Mouse (Mus musculus) left cerebral cortex, postnatal 36 days (tissue): ENCODE results near the gene Tfcp2. TPM values are rescaled to one million over a fixed set of nuclear protein-coding genes. Genes with fewer than 3 reads are reported as not detected.
A peak's percentile ranks its signal among the peaks of the same experiment; 100 is the strongest.

ENCODE experiments used
- DNase-seq, 2 experiments: peaks; one replicate each; pipeline ENCODE4 v3.0.0; 2021 to 2022; ENCODE audit warnings: low spot score in 2 of 2, mixed read lengths in 1 of 2
- intact Hi-C: fragments of 180-260 bp; cut with DNase I; formaldehyde crosslinking; loops from one replicate; pipeline ENCODE4 v1.15.1; 2025
- total RNA-seq, 2 experiments: library from RNA; stranded (reverse); gene quantifications; 2 replicates each; pipeline ENCODE4 v1.2.3; 2021

Tfcp2 gene
- total RNA-seq = 10 to 100 TPM; 26.2 to 33.1 TPM

DNA sequence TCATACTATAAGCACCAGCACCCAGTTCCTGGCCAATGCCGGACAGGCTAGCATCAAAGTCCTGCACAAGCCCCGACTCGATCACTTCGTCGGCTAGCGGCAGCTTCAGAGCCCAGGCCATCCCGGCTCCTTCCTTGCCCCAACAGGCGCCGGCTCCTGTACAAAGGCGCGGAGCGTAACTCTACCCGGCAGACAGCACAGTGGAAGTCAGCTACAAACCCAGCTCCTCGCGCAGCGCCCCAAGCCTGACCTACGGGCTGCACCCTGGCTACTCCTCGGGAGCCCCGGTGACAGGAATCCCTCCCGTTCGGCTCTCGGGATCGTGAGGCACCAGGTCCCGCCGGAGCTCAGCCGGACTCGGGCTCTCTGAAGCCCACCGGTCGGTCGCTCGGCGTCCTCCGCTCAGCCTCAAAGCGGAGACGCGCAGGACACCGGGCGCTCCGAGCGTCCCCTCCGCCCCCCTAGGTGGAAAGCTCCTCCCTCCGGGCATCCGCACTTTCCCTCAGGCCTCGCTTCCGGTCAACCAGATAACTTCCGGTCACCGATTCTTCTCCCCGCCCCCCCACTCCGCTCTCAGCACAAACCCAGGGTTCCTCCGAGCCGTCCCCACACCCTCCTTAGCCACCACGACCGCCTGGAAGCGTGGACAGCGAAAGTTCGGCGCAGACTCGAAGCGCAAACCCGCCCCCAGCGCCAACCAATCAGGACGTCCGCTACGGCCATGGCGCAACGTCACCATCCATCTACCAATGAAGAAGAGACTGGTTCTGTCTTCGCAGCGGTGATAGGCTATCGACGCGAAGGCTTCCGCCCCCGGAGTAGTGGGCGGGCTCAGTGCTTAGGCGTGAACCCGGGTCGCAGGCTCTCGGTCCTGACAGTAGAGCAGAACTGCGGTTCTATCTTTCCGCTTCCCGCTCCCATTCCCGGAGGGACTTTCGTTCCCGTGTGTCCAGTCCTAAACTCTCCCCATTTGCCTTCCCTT is at the start of gene Tfcp2:
Gene Tfcp2, minus strand, starts transcription at position 683 of the 982 bp plus-strand sequence.
- intact Hi-C loops = loop anchor here (5.0 kb wide), 1 partner anchor 61 kb away; no protein-coding TSS in a partner anchor
- DNase-seq = peak; percentile 99

DNA sequence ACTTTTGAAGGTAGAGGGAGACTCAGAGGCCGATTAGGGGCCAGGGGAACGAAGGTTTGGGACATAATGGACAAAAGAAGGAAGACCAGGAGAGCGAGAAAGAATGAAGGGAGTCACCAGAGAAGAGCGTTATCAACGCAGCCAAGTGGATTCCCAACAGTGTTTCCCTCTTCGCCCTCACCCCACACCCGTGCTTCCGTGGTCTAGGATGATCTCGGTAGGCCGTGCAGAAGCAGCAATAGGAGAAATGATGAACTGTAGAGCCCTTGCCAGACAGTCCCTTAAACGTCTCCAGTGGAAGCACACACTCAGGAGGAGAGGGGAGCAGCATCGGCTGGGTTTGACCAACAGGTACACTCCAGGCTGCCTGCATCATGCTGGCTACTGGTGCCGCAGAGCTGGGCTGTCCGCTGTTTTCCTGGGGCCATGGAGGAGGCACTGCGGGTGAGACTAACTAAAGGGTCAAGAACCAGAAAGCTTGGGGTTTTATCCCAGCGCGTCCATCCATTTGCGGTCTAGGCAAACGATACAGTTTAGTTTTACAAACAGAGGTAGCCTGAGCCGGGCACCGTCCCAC is 49.0 kb upstream of the Tfcp2 start:
- intact Hi-C loops = no loop called here
- DNase-seq = no peak

DNA sequence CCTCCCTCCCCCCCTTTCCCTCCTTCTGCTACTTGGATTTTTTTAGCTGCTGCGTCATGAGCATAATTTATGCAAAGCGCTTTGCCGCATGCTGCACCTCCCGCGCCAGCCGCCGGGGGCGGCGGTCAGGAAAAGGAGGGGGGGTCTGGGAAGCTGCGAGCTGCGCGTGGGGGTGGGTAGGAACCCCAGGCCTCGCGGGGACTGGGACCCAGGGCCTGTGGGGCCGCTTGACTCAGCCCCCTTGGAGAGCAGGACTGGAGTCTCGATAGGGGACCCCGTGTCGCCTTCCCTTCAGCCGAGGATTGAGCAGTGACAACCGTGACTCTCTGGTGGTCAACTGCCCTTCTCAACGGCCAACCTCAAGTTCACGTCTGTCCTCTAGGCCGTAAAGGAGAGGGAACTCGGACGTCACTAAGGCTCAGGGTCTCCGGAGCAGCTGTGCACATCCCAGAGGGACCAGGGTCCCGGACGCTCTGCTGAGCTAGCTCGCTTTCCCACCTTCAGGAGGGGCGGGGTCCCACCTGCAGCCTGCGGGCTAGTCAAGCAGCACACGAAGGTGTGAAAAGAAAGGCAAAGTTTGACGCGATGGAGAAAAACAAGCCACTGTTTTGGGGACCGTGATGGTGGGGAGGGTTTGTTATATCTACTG is 48.4 kb upstream of the Tfcp2 start:
- peak; percentile 76 to 77 for DNase-seq
- intact Hi-C loops = no loop called here

DNA sequence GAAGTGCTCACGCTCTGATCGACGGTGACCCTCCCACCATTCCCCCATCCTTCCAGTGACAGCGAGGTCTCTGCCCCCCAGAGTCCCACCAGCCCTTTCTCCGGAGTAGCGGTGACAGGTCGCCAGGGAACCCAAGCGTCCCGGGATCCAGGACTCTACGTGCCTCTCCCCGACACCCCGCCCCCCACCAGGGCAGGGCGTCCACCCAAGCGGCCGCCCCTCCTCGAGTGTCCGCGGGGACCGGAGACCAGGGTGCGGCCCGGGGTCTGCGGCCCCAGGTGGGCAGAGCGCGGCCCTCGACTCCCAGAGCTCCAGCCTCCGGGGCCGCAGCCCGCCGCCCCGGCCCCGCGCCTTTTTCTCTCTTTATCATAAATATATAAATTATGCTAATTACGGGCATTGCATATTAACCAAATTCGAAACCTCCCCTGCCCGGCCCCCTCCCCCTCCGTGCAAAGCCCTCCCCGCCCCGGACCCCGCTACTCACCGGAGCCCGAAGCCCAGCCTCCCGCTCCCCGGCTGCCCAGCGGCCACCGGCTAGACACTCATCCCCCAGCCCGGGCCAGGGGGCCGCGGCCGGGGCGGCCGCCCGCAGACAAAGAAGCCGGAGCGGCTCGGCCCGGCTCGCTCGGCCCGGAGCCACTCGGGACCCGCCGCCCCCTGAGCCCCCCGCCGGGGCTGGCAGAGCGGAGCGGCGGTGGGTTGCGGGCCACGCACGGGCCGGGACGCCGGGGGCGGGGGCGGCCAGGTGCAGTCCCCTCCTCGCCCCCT is 47.7 kb upstream of the Tfcp2 start, which contains the start of gene Pou6f1:
Gene Pou6f1, minus strand, starts transcription at position 709 of the 771 bp plus-strand sequence.
- intact Hi-C loops = loop anchor here (5.0 kb wide), 1 partner anchor 52 kb away; no protein-coding TSS in a partner anchor
- peak; percentile 41 to 49 for DNase-seq

DNA sequence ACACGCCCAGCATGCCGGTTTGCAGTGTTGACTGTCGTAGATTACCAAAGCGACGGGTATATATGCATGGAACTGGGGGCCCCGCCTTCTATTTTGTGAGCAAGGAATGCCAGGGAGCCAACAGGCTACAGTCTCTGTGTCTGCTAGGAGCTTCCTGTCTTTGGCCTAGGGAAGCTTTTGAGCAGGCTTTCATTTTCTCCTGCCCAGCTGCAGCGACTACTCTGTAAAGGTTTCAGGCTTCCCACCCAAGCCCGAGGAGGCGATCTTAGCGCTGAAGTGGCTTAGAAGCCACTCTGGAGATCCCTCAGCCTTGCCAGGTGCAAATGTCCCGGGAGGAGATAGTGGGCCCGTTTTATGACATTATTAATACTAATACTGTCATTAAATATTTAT is 47.1 kb upstream of the Tfcp2 start:
- intact Hi-C loops = loop anchor here (5.0 kb wide), 1 partner anchor 52 kb away; no protein-coding TSS in a partner anchor
- peak; percentile 27 to 43 for DNase-seq

DNA sequence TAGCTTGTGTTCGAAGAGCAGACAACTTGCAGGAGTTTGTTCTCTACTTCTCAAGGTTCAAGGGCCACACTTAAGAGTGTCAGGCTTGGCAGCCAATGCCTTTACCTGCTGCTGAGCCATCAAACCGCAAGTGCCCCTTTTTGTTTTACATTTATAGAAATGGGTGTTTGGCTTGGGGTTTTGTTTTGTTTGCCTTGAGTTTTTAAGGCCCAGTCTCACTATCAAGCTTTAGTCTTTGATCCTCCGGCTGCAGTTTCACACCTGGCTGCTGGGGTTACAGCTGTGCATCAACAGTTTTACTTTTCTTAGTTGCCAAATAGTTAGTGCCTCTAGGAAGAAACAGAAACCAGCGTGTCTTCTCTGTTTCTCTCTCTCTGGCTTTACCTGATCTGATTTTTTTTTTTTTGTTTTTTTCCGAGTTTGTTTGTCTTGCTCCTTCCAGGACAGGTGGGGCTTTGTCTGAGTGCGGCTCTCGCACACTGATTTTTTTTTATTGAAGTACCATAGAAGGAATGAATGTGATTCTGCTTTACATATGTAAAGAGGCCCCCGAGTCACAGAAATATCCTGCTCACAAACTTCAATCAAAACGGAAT is 46.6 kb upstream of the Tfcp2 start:
- intact Hi-C loops = loop anchor here (5.0 kb wide), 1 partner anchor 51 kb away; no protein-coding TSS in a partner anchor
- no peak for DNase-seq

DNA sequence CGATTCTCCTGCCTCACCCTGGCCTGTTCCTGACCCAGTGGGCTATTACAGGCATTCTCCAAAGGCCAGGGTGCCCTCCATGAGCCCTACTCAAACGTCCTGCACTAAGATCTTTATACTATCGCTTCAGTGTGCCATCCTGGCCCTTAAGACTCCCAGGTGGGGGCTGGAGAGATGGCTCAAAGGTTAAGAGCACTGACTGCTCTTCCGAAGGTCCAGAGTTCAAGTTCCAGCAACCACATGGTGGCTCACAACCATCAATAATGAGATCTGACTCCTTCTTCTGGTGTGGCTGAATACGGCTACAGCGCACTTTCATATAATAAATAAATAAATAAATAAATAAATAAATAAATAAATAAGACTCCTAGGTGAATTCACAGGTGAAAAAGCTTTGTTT is 41.0 kb upstream of the Tfcp2 start:
- intact Hi-C loops = no loop called here
- DNase-seq = no peak

DNA sequence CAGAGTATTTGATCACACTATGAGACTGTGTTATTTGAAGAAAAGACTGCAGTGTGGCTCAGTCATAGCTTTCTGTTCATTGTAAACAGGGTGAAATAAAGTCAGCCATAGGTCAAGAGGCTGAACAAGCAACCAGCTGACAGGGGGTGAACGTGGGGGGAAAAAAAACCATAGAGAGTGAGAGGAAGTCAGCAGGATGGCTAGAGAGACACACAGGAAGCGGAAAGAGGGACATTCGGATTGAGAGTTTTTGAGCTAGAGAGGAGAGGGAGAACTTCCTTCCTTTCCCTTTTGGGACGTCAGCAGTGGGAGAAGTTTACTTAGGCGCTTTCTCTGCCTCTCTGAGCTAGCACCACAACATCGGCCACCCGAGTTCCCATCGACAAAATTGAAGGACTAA is 38.6 kb upstream of the Tfcp2 start:
- intact Hi-C loops = no loop called here
- no peak for DNase-seq

DNA sequence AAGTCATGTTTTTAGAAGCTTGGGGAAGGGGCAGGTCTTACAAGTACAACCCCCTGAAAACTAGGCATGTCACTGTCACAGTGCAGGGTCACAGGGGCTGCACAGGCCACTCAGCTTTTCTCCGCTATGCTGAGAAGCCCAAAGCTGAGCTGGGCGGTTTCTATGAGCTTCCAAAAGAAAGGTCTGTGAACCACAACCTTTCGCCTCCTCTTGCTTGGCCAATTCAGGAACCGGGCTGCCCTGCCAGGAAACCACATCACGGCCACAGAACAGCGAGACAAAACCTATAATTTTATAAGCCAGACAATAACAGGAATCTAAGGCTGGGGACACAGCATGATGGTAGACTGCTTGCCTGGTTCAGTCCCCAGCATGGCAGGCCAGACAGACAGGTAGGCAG is 36.5 kb upstream of the Tfcp2 start:
- intact Hi-C loops = no loop called here
- no peak for DNase-seq

DNA sequence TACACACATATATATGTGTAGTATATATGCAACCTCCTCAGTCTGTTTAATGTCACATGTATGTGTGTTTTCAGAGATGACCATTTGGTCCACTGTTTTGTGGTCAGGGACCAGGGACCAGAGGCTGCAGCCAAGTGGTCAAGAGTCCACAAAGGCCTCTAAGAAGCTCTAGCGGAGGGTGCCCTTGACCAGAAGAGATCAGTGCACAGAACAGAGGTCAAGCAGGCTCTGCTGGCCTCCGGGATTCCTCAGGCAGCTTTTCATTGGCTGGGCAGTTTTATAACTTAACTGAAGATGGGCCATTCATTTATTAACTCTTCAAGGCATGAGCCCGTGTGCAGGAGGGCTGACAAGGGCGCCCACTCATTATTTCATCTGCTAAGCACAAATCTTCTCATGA is 35.4 kb upstream of the Tfcp2 start:
- DNase-seq = no peak
- intact Hi-C loops = no loop called here

DNA sequence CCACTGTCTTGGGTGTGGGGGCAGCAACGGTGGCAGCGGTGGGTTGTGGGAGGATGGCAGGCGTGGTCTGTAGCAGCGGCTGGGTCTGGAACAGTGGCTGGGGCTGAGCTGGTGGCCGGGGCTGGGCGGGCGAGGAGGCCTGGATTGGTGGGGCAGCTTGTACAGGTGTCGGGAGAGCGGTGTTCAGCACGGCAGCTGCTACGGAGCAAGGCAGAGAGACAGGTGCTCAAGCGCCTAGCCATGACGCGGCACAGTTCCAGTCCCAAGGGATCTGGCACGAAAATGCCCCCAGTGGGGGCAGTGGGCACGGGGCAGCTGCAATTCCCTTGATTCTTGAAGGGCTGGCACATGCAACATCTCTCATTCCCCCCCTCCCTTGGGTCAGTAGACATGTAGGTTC is 34.1 kb upstream of the Tfcp2 start:
- intact Hi-C loops = no loop called here

DNA sequence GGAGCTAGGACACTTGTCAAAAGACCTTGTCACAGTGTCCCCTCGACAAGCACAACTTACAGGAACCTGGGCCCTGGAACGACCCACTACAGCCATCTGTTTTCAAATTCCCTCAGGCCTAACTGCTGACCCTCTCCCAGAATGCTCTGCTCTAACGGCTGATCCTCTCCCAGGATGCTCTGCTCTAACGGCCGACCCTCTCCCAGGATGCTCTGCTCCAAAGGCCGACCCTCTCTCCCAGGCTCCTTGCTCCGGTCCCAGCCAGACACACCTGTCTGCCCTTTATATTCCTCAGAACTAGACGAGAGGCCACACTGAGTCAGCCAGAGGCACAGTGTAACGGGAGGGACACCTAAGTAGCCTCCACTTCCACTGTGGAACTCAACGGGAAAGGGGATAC is 28.3 kb upstream of the Tfcp2 start:
- intact Hi-C loops = no loop called here
- no peak for DNase-seq

More for the DNA sequence above, 34.1 kb upstream of the Tfcp2 start:
- no peak for DNase-seq

DNA sequence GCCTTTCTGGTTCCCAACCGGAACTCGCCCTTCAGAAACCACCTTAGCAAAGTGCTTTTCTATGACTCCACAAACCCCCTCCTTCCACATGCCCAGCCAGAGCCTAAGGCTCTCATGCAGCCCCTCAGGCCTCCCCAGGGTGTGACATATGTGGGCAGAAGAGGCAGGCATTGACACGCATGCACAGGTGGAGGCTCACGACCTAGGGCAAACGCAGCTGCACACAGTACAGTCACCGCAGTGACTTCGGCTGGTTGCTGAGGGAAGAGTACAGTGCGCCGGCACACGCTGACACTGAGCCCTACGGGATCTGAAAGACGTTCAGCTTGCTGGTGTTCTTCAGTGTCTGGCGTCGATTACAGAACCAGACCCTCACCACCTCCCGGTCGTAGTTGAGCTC is 26.2 kb upstream of the Tfcp2 start:
- no peak for DNase-seq
- intact Hi-C loops = no loop called here

DNA sequence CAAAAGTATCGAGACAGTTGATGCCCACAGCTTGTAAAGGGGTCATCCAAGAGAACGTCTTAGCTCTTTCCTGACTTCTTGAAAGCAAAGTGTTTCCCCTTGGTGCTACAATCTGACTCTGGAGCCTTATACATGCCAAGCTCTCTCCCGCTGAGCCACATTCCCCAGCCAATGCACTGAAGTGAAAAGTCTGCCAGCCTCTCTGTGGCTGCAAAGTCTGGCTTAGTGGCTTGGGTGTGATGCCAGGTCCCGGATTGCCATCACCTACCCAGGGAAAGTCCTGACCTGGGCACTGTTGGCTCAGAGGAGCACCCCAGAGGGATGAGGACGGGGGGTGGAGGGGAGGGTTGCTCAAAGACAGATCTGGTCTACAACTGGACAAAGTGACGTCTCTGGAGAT is 25.0 kb upstream of the Tfcp2 start:
- intact Hi-C loops = no loop called here
- no peak for DNase-seq

DNA sequence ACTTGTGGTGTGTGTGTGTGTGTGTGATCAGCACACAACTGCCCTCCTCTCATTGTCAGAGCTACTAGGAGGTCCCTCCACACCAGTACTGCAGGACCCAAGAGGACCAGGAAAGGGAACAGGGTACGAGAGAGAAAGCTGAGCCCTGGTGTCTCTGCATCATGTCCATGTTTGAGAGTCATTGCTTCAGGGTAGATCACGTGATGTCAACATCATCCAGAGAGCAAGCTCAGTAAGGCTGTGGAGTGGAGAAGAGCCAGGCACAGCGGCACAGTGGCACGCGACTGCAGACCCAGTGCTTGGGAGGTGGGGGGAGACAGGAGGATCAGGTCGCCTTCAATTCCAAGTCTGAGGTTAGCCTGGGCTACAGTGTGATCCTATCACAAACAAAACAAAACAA is 24.6 kb upstream of the Tfcp2 start:
- no peak for DNase-seq
- intact Hi-C loops = no loop called here

DNA sequence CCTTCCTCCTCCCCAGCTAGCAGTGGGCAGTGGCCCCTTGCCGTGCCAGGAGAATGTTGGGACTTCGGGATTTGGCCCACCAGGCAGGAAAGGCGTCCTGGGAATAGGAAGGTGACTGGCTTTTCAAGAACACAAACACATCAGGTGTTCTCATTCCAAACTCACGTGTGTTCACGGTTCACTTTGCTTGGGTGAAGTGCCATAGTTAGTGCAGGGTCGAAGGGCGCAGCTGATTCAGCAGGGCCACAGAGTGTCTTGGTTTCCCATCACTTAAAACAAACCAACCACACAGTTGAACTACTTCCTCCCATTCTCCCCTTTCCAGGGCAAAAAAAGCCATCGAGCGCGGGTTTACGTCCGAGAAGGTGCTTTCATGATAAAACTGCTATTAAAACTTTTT is 23.6 kb upstream of the Tfcp2 start:
- intact Hi-C loops = no loop called here

DNA sequence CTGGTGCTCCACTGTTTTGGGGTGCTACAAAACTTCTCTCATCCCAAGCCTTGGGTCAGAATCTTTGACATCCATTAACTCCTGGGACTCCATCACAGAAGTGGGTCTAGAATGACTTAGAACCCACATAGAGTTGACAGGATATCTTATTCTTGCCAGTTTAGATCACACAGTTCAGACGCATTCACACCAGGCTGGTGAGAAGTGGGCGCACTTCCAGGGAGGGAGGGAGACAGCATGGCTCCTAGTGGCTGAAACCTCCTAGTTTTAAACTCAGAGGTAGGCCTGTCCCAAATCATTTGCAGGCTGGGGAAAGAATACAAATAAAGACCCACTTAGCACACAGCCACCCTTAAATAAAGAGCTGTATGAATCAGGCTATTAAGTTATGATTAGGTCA is 22.6 kb upstream of the Tfcp2 start:
- DNase-seq = no peak
- intact Hi-C loops = no loop called here

More for the DNA sequence above, 23.6 kb upstream of the Tfcp2 start:
- no peak for DNase-seq

DNA sequence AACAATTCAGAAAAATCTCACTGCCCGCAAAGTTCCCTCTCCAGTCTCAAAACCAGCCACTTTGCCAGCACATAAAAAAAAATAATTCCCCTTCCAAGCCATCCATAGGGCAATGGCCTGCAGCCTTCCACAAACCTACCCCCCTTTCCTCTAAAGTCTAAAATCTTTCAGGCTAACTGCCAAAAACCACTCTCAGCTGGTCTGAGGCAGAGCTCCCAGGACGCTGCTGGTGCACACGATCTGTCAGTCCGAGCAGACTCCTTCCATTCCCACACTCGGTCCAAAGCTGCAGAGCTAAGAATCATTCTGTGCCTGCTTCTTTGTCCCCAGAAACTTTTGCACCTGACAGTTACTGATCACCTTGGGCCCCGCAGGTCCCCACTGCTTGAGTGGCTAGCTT is 22.1 kb upstream of the Tfcp2 start:
- intact Hi-C loops = no loop called here

DNA sequence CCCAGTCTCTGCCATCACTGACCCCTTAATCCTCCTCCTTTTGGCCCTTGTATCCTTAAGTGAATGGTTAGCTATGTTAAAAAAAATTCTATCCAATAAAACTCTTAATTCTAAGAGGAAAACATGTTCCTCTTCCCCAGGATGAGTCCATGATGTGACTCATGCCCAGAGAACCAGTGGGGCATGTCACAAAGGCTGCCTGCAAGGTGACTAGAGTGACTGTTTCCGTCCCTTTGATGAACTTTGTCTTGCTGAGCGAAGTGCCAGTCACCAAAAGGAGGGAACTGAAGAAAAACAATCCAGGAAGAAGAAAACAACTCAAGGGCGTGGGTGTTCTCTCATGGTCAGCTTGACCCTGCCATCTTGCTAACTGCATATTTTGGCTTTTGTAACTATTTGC is 17.4 kb upstream of the Tfcp2 start:
- intact Hi-C loops = no loop called here

More for the DNA sequence above, 22.1 kb upstream of the Tfcp2 start:
- no peak for DNase-seq

More for the DNA sequence above, 17.4 kb upstream of the Tfcp2 start:
- no peak for DNase-seq
